Mouse (Mus musculus): ENCODE data around the gene Igfbp7.
"Not testable (repeated sequence)": the region's sequence is repeated elsewhere in the genome, so short reads cannot be mapped to it uniquely, and the experiment has no call there.

The Igfbp7 gene

GRCm38 (mm10) chr5:77407341-77408298 is at the start of gene Igfbp7:
Igfbp7 (minus strand) TSS chr5:77408041.
- in situ Hi-C loops (cut with MboI, MseI), result no loop called here

GRCm38 (mm10) chr5:77452103-77452502 is 44.3 kb upstream of the Igfbp7 start:
- in situ Hi-C loops (cut with MboI, MseI), result no loop called here

GRCm38 (mm10) chr5:77449531-77449930 is 41.7 kb upstream of the Igfbp7 start:
- in situ Hi-C loops (cut with MboI, MseI), result no loop called here

DNA sequence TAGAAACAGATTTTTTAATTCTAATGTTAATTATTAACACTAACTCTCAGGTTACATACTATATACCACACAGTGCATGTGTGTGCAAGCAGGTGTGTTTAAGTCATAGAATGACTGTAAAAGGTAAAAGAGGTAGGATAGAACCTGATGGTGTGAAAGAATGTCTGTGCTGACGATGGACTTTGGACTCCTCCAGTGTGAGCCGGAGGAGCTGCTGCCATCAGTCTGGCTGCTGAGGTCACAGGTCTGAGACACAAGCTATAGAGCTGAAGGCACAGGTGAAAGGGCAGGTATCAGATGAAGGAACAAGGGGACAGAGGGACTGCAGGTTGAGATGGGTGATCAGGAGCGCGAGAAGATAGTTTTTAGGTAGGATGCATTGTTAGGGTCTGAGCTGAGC is 37.6 kb upstream of the Igfbp7 start:
- in situ Hi-C loops (cut with MboI, MseI), result no loop called here

- in situ Hi-C loops (cut with MboI, MseI), result no loop called here
Observed at GRCm38 (mm10) chr5:77443889-77444573, 36.2 kb upstream of the Igfbp7 start.

- in situ Hi-C loops (cut with MboI, MseI), result no loop called here
Observed at GRCm38 (mm10) chr5:77442856-77443623, 35.2 kb upstream of the Igfbp7 start.

GRCm38 (mm10) chr5:77436308-77436707 is 28.5 kb upstream of the Igfbp7 start:
- in situ Hi-C loops (cut with MboI, MseI), result loop anchor here in 1 of 2 experiments (5.0 kb wide), 1 partner anchor 44 kb away; no protein-coding TSS in a partner anchor

DNA sequence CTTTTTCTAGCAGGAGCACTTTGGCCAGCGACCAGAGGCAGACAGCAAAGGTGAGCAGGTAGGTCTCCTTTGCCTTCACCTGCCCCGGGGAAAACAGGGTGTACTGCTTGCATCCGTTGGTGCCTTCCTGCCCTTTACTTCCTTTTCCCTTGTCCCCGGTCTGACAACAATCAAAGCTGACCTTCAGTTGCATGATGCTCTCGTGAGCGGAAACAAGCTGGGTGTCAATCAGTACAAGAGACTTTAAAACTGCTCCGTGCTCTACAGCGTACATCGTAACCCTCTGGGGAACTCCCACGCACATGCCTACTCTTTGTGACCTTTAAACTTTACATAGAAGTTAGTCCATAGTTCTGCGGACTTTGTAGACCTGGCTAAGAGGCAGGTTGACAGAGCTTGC is 26.2 kb upstream of the Igfbp7 start:
- in situ Hi-C loops (cut with MboI, MseI), result no loop called here

GRCm38 (mm10) chr5:77433561-77433960 is 25.7 kb upstream of the Igfbp7 start:
- in situ Hi-C loops (cut with MboI, MseI), result no loop called here

DNA sequence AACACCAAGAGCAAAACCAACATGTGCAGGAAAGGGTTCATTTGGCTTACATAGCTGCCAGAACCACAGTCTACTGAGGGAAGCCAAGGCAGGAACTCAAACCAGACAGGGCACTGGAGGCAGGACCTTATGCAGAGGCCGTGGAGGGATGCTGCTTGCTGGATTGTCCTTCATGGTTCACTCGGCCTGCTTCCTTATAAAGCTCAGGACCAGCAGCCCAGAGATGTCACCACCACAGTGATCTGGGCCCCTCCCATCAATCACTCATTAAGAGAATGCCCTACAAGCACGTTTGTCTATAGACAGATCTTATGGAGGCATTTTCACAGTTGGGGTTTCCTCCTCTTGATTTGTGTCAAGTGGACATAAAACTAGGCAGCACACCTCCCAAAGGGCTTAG is 25.3 kb upstream of the Igfbp7 start:
- in situ Hi-C loops (cut with MboI, MseI), result no loop called here

GRCm38 (mm10) chr5:77432446-77432845 is 24.6 kb upstream of the Igfbp7 start:
- in situ Hi-C loops (cut with MboI, MseI), result no loop called here

GRCm38 (mm10) chr5:77431068-77431467 is 23.2 kb upstream of the Igfbp7 start:
- in situ Hi-C loops (cut with MboI, MseI), result no loop called here

- in situ Hi-C loops (cut with MboI, MseI), result no loop called here
Observed at GRCm38 (mm10) chr5:77430471-77430870, 22.6 kb upstream of the Igfbp7 start.

GRCm38 (mm10) chr5:77430049-77430448 is 22.2 kb upstream of the Igfbp7 start:
- in situ Hi-C loops (cut with MboI, MseI), result no loop called here

DNA sequence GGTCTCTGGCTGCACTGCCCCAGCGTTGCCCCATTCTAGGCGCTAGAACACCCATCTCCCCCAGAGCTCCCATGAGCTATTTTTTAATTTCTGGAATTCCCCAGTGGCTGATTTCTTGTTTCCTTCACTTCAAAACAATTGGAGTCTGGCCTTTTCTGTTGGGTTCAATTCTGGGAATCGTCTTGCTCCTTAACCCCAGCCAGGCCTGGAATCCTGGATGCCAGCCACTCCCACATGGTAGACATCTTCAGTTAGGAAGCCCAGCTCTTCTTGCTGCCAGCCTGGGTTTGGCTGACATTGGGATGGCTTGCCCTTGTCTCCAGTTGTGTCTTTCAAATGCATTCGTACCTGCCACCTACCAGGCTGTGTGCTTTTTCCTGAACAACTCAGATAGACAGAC is 20.7 kb upstream of the Igfbp7 start:
- in situ Hi-C loops (cut with MboI, MseI), result no loop called here

GRCm38 (mm10) chr5:77427986-77428385 is 20.1 kb upstream of the Igfbp7 start:
- in situ Hi-C loops (cut with MboI, MseI), result no loop called here

DNA sequence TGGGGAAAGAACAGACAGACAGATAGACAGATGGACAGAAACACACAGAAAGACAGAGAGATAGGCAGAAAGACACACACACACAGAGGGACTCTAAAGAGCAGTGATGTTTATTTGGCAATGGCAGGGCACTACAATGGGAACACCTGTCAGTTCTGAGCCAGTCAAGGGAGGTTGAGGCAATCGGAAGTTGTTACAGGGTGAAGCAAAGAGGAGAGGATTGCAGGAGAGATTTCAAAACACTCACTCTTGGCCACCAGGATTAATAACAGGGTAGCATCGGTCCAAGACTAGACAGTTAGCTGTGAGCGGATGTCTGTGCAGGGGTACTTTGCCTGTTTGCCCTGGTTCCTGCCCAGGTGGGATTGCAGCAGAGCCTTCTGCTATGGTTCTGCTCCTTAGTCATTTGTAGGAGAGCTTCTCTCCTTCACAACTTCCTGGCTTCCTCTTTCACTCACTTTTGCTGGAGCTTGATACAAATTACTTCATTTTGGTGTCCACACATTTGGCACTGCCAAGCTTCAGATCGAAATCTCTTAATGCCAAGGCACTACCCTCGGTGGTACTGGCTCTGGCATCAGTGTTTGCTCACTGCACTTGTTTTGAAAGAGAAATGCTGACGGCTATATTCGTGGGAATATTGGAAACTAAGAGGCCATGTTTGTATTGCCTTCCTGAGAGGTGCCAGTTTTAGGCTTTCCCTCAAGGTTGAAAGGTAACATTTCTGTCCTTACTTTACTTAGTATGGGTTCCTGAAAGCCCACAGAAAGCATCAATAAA is 18.1 kb upstream of the Igfbp7 start:
- in situ Hi-C loops (cut with MboI, MseI), result no loop called here

DNA sequence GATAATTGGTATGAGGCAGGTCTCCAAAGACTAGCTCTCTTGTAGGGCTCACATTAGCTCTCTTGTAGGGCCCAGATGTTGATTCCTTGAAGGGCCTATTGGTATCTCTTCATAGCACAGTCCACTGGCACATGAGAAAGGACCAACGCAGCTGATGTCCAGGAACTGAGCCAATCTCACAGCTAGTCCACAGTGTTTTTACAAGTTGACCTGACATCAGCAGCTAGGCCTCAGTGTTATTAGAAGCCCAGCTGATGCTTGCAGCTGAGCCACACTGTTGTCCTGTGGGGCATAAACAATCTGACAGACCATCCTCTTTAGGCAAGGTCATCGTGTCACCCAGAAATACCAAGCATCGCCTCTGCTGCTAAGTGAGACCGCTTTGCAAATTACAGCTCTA is 11.7 kb upstream of the Igfbp7 start:
- in situ Hi-C loops (cut with MboI, MseI), result not testable (repeated sequence)

DNA sequence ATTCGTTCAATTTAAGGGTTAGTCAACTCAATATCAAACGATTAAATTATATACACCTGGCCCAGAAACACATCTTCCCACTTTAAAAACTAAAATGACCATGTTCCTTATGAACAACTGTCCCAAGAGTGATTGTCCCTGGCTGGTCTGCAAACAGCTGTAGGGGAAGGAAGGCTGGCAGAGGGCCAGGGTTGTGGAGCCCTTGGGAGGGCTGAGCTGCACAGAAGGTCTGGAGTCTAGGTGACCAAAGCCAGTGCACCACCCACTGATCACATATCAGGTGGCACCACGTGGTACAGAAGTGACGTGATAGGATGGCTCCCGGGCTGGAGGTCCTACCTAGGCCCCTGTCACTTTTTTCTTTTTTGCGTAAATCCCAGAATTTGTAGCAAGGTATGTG is 8.2 kb upstream of the Igfbp7 start:
- in situ Hi-C loops (cut with MboI, MseI), result no loop called here

- in situ Hi-C loops (cut with MboI, MseI), result no loop called here
Observed at GRCm38 (mm10) chr5:77408530-77408929, 689 bp upstream of the Igfbp7 start.

- in situ Hi-C loops (cut with MboI, MseI), result no loop called here
Observed at GRCm38 (mm10) chr5:77406371-77406871, 1.4 kb downstream of the Igfbp7 start.
